Mouse (Mus musculus) thymus, postnatal 10 days (tissue): Measurements from ENCODE around the gene Hikeshi.

Experiments
- DNase-seq, 2 experiments: peaks; one replicate each; pipeline ENCODE4 v3.0.0; 2021; ENCODE audit warnings: low spot score in 2 of 2

The Hikeshi gene

GRCm38 (mm10) chr7:89913432-89914158, 27.4 kb downstream of the Hikeshi start:
- DNase-seq = no peak

- no peak for DNase-seq
These were observed 28.6 kb downstream of the Hikeshi start for GRCm38 (mm10) chr7:89912356-89912755.

GRCm38 (mm10) chr7:89909711-89910110, 31.3 kb downstream of the Hikeshi start:
- no peak for DNase-seq

- no peak for DNase-seq
These were observed 31.9 kb downstream of the Hikeshi start for GRCm38 (mm10) chr7:89908899-89909621.

GRCm38 (mm10) chr7:89908421-89908820, 32.6 kb downstream of the Hikeshi start:
- no peak for DNase-seq

DNA sequence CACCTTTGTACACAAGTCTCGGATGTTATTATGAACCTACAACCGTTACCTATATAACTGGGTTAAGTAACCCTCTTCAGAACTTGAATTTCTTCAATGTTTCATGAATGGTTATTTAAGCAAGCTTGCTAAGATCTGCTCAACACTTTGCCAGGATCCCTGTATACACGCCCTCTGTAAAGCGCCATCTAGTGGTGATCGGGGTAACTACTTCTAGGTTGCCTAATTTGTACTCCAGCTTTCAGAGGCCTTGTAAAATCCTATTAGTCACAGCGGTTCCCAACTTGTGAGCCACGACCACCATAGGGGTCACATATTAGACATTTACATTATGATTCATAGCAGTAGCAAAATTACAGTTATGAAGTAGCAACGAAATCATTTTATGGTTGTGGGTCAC, 33.1 kb downstream of the Hikeshi start:
- DNase-seq = peak; percentile 25 to 68

GRCm38 (mm10) chr7:89903442-89904343, 37.3 kb downstream of the Hikeshi start, which contains the start of gene Ccdc81:
Gene Ccdc81 (minus strand): TSS chr7:89903629.
- DNase-seq = no peak

GRCm38 (mm10) chr7:89903007-89903406, 38.0 kb downstream of the Hikeshi start:
- no peak for DNase-seq

DNA sequence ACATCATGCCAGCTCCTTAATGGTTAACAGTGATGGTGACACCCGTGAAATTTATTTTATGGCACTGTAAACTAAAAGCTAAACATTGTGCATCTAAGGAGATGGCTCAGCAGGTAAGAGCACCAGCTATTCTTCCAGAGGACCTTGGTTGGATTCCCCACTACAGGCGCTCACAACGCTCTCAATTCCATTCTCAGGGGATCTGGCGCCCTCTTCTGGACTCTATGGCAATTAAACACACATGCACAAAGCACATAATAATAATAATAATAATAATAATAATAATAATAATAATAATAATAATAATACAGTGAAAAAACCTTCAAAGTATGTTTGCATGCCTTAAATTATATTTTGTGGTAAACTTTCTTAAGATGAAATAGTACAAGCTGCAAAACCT, 49.1 kb downstream of the Hikeshi start:
- DNase-seq = no peak

- DNase-seq = no peak
These were observed 49.6 kb downstream of the Hikeshi start for GRCm38 (mm10) chr7:89891412-89891811.

DNA sequence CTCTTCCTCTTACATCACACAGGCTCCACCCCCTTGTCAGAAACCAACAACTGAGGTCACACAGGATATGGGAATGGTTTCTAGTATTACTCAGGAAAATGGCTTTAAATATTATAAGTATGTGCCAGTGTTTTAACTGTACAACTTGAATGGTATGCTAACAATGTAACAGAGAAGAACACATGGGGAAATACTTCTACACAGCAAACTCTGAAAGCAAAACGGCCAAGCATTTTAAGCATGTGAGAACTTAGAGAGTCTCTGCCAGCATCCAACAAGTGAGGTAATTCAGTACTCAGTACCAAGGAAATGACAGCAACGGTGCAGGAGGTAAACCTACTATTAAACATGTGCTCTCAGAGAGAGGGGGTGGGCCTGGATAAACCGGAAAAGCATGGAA, 56.5 kb downstream of the Hikeshi start:
- no peak for DNase-seq

DNA sequence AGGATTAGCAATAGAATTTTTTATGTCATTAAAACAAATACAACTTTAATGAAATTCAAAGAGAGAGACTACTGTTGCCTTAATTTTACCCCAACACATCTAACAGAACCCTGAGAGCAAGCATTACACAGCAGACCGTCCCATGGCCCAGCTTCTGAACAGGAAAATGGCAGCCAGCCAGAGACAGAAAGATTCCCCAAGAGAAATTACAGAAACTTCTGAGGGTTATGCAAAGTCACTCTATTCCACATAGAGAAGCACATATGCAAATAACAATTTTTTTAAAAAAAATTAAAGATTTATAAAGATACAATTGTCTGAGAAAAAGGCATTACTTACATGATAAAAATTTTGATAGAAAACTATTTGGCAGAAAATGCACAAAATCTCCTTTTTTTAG, 61.3 kb downstream of the Hikeshi start:
- DNase-seq = no peak
